Mouse (Mus musculus) kidney, postnatal 0 days (tissue): ENCODE measurements around the gene Klhl7. TPM values are rescaled to one million over a fixed set of nuclear protein-coding genes. Genes with fewer than 3 reads are reported as not detected.

ENCODE experiments used
- ATAC-seq: fragments of 200-750 bp; cut with Nextera tagmentation; replicated peaks from 2 replicates; pipeline ENCODE4 v1.8.0; 2017; ENCODE audit warnings: low read depth, moderate number of reproducible peaks, moderate TSS enrichment, moderate library complexity; ENCODE audit not compliant: low FRiP score
- DNase-seq: peaks from one replicate; pipeline ENCODE4 v3.0.0-alpha.2; 2016; ENCODE audit warnings: low spot score
- H3K27ac ChIP-seq: fragments of 300-500 bp; sonication (generic); 2 replicates; pipeline ENCODE4 v1.5.1; 2014; ENCODE audit warnings: mild to moderate bottlenecking
- H3K27me3 ChIP-seq: fragments of 300-500 bp; sonication (generic); 2 replicates; pipeline ENCODE4 v1.6.1; 2014; ENCODE audit warnings: low read length, mixed read lengths; ENCODE audit not compliant: insufficient read depth
- H3K36me3 ChIP-seq: fragments of 300-500 bp; sonication (generic); 2 replicates; pipeline ENCODE4 v1.6.1; 2014; ENCODE audit warnings: low read length, mixed read lengths; ENCODE audit not compliant: insufficient read depth
- H3K4me1 ChIP-seq: fragments of 300-500 bp; sonication (generic); replicated peaks from 2 replicates; pipeline ENCODE4 v1.6.1; 2014; ENCODE audit warnings: antibody characterized with exemption, low read length, mixed read lengths; ENCODE audit not compliant: insufficient read depth
- H3K4me2 ChIP-seq: fragments of 300-500 bp; sonication (generic); 2 replicates; pipeline ENCODE4 v1.6.1; 2014; ENCODE audit warnings: mild to moderate bottlenecking, low read length, moderate library complexity, mixed read lengths
- H3K4me3 ChIP-seq: fragments of 300-500 bp; sonication (generic); replicated peaks from 2 replicates; pipeline ENCODE4 v1.5.1; 2014; ENCODE audit warnings: low read depth, low read length
- H3K9ac ChIP-seq: fragments of 300-500 bp; sonication (generic); 2 replicates; pipeline ENCODE4 v1.6.1; 2014; ENCODE audit warnings: low read depth, low read length
- H3K9me3 ChIP-seq: fragments of 300-500 bp; sonication (generic); replicated peaks from 2 replicates; pipeline ENCODE4 v1.6.1; 2016; ENCODE audit warnings: low read length, inconsistent platforms, mixed read lengths
- CTCF ChIP-seq: IDR thresholded peaks from 2 replicates; pipeline ENCODE4 v1.5.1; 2016; ENCODE audit warnings: antibody characterized with exemption, low read depth, mild to moderate bottlenecking, moderate library complexity
- WGBS: fragments of 180-500 bp; shearing (Covaris S2); extraction: QIAGEN DNeasy Blood & Tissue Kit; methylation state at CpG from one replicate; pipeline ENCODE4 v1.1.7; 2014; 5-methylcytosine and 5-hydroxymethylcytosine counted together
- polyA plus RNA-seq: library from polyadenylated mRNA; unstranded; fragments of >200 nt; fragmentation: Nextera tagmentation; extraction: Ambion mirVana; gene quantifications from 2 replicates; pipeline ENCODE4 v1.2.1, GENCODE M21; 2015

The Klhl7 gene
- polyA plus RNA-seq, 1 experiment from 2014 or later = 36.8 TPM

- Histone ChIP-seq H3K4me1 (peaks cover 3% of the 10 kb centered on the region; the same call in 1 of the 2 replicates), H3K27ac (peak within 1 kb of the TSS; percentile 72), H3K36me3 (no peaks in the 10 kb centered on the region), H3K4me2 (peak within 1 kb of the TSS; percentile 85), H3K27me3 (no peaks in the 10 kb centered on the region), H3K4me3 (peak within 1 kb of the TSS; percentile 83), H3K9me3 (no peaks in the 10 kb centered on the region), H3K9ac (peak within 1 kb of the TSS; percentile 95)
- no peak for TF ChIP-seq CTCF
- ATAC-seq (peak; percentile 99), DNase-seq (peak; percentile 96)
- WGBS = under 1% methylated on average over 52 of the region's 52 CpGs
These were observed 64.5 kb downstream of the Klhl7 start, which contains the start of gene Nupl2 for GRCm38 (mm10) chr5:24164789-24165445. Gene Nupl2, plus strand, starts transcription at chr5:24164963.

GRCm38 (mm10) chr5:24167263-24167662 lies 66.9 kb downstream of the Klhl7 start:
- Histone ChIP-seq H3K36me3 (0 out of 2 replicates have a peak, but pooled peaks cover 5% of the 10 kb centered on the region), H3K4me2 (no peak overlapping the region), H3K27ac (no peak overlapping the region), H3K4me3 (no peak overlapping the region), H3K9ac (no peak overlapping the region), H3K4me1 (peaks cover 3% of the 10 kb centered on the region; the same call in 1 of the 2 replicates), H3K9me3 (no peaks in the 10 kb centered on the region), H3K27me3 (no peaks in the 10 kb centered on the region)
- peak; percentile 51; the same call in 1 of the 2 replicates for TF ChIP-seq CTCF
- DNase-seq (peak; percentile 56), ATAC-seq (no peak)
- 49% methylated on average over 5 of the region's 5 CpGs for WGBS

GRCm38 (mm10) chr5:24169881-24170280 lies 69.5 kb downstream of the Klhl7 start:
- WGBS = 94% methylated on average over 6 of the region's 6 CpGs

GRCm38 (mm10) chr5:24172092-24172491 lies 71.7 kb downstream of the Klhl7 start:
- H3K27ac ChIP-seq = no peak overlapping the region
- ATAC-seq (no peak), DNase-seq (no peak)
- TF ChIP-seq CTCF = no peak
- H3K4me2 ChIP-seq = no peak overlapping the region
- no peak overlapping the region for H3K4me3 ChIP-seq
- no peaks in the 10 kb centered on the region for H3K9me3 ChIP-seq
- no peaks in the 10 kb centered on the region for H3K27me3 ChIP-seq
- H3K36me3 ChIP-seq = peaks cover 12% of the 10 kb centered on the region; the same call in 1 of the 2 replicates
- H3K9ac ChIP-seq = no peak overlapping the region
- H3K4me1 ChIP-seq = no peaks in the 10 kb centered on the region

More at GRCm38 (mm10) chr5:24169881-24170280, 69.5 kb downstream of the Klhl7 start:
- peaks cover 12% of the 10 kb centered on the region; the same call in 1 of the 2 replicates for H3K36me3 ChIP-seq
- no peak for ATAC-seq
- no peak overlapping the region for H3K4me2 ChIP-seq
- DNase-seq = no peak
- no peak overlapping the region for H3K27ac ChIP-seq
- no peak overlapping the region for H3K4me3 ChIP-seq
- TF ChIP-seq CTCF = no peak
- H3K4me1 ChIP-seq = 0 out of 2 replicates have a peak, but pooled peaks cover 3% of the 10 kb centered on the region
- no peaks in the 10 kb centered on the region for H3K27me3 ChIP-seq
- H3K9me3 ChIP-seq = no peaks in the 10 kb centered on the region
- H3K9ac ChIP-seq = no peak overlapping the region

GRCm38 (mm10) chr5:24181514-24182295 lies 81.3 kb downstream of the Klhl7 start:
- no peak overlapping the region for H3K9ac ChIP-seq
- no peaks in the 10 kb centered on the region for H3K27me3 ChIP-seq

GRCm38 (mm10) chr5:24182296-24182734 lies 81.9 kb downstream of the Klhl7 start:
- H3K9me3 ChIP-seq = no peaks in the 10 kb centered on the region
- no peak overlapping the region for H3K4me3 ChIP-seq
- peaks cover 25% of the 10 kb centered on the region for H3K36me3 ChIP-seq
- no peak for DNase-seq
- TF ChIP-seq CTCF = no peak
- H3K27ac ChIP-seq = no peak overlapping the region
- no peak for ATAC-seq
- H3K4me2 ChIP-seq = no peak overlapping the region
- 93% methylated on average over 9 of the region's 9 CpGs for WGBS
- H3K9ac ChIP-seq = no peak overlapping the region
- no peaks in the 10 kb centered on the region for H3K27me3 ChIP-seq
- H3K4me1 ChIP-seq = no peaks in the 10 kb centered on the region

More at GRCm38 (mm10) chr5:24181514-24182295, 81.3 kb downstream of the Klhl7 start:
- DNase-seq (no peak), ATAC-seq (no peak)
- WGBS = 83% methylated on average over 16 of the region's 16 CpGs
- Histone ChIP-seq H3K4me2 (no peak overlapping the region), H3K36me3 (peaks cover 25% of the 10 kb centered on the region), H3K4me3 (no peak overlapping the region), H3K9me3 (no peaks in the 10 kb centered on the region), H3K4me1 (no peaks in the 10 kb centered on the region), H3K27ac (no peak overlapping the region)
- no peak for TF ChIP-seq CTCF
